Mouse (Mus musculus) left cerebral cortex, postnatal 36 days (tissue): Measurements from ENCODE around the gene Gm13212. TPM values are rescaled to one million over a fixed set of nuclear protein-coding genes. Genes with fewer than 3 reads are reported as not detected.
"Not testable (repeated sequence)": the region's sequence is repeated elsewhere in the genome, so short reads cannot be mapped to it uniquely, and the experiment has no call there.

Experiments used
- DNase-seq, 2 experiments: peaks; one replicate each; pipeline ENCODE4 v3.0.0; 2021 to 2022; ENCODE audit warnings: low spot score in 2 of 2, mixed read lengths in 1 of 2
- intact Hi-C: fragments of 180-260 bp; cut with DNase I; formaldehyde crosslinking; loops from one replicate; pipeline ENCODE4 v1.15.1; 2025
- total RNA-seq, 2 experiments: library from RNA; stranded (reverse); gene quantifications; 2 replicates each; pipeline ENCODE4 v1.2.3; 2021

Gene Gm13212
- total RNA-seq = under 1 TPM; 0.22 to 0.23 TPM

DNA sequence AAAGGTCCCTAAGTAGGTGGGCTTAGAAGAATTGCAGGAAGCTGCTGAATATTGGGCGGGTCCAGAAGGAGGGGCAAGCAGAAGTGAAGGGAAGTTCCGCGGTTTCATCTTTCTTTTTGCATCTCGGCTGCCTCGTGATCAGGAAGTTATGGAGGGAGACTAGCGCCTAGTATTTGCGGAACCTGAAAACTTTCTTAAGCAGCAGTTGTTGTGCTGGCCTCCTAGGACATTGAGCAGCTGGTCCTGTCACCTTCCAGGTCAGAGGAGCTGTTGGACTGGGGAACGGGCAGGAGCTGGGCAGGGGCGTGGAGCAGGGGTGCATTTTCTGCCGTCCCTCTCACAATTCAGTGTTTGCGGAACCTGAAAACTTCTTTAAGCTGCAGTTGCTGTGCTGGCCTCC is at the start of gene Gm13212:
Gene Gm13212, plus strand, starts transcription at position 89 of the 400 bp plus-strand sequence.
- DNase-seq, intact Hi-C loops: not testable (repeated sequence)

- DNase-seq, intact Hi-C loops: not testable (repeated sequence)
Observed at GRCm38 (mm10) chr4:145543861-145544260, 41.1 kb upstream of the Gm13212 start.

- intact Hi-C loops, DNase-seq: not testable (repeated sequence)
Observed at GRCm38 (mm10) chr4:145545106-145545505, 39.9 kb upstream of the Gm13212 start.

DNA sequence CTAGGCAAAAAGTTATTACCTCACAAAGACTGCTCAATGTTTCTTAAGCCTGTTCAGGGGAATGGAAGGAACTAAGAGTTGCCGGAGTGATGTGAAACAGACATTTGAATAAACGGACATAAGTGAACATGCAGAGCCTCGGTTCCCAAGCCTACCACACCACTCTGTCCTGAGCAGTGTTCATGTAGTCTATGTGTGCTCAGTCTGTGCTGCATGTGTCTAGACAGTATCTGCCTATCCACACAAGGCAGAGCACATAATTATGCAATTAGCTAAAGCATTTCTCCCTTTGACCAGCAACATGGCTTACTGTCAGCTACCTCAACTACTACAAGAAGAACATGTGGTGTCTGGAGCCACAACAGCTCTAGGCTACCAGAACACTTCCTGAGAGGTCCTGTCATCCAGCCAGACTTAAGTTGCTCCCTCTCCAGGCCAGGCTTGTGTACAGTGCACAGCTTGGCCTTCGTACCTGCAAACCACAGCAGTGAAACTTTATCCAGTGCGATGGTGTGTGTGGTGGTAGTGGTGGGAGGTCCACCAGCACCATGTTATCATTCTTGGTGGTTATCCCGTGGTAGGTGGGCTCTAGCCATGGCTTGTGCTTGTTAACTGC is 39.1 kb upstream of the Gm13212 start:
- DNase-seq, intact Hi-C loops: not testable (repeated sequence)

DNA sequence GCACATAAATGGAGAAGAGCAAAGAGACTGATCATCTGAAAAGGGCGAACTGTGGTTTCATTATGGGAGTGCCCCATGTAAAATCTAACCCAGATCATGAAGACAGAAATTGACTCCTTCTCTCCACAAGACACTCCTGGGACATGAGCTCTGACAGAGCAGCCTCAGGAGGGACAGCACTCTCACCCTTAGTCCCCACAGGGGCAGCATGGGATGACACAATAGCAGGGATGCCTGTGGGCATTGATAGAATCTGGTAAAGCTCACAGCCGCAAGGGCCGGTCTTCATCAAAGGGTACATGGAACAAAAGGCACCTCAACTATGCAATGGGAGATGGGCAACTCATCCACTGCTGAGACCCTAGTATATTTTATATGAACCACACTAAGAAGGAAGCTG is 38.5 kb upstream of the Gm13212 start:
- DNase-seq, intact Hi-C loops: not testable (repeated sequence)

DNA sequence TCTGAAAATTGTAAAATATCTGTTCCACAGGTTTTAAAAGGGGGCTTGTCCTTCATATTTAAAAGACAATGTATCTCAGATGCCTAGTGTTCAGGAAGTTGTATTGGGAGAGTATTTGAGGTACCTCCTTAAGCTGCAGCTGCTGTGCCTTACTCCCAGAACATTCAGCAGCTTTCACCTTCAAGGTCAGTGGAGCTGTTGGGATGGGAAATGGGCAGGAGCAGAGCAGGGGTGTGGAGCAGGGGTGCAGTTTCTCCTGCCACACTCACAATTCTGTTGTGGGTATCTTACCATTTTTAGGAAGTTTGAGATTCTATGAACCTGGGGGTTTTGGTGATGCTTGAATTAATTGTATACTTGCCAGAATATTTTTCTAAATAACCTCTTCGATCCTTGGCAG is 28.3 kb upstream of the Gm13212 start:
- intact Hi-C loops = loop anchor here (5.0 kb wide), 1 partner anchor 119 kb away; no protein-coding TSS in a partner anchor
- DNase-seq = no peak

DNA sequence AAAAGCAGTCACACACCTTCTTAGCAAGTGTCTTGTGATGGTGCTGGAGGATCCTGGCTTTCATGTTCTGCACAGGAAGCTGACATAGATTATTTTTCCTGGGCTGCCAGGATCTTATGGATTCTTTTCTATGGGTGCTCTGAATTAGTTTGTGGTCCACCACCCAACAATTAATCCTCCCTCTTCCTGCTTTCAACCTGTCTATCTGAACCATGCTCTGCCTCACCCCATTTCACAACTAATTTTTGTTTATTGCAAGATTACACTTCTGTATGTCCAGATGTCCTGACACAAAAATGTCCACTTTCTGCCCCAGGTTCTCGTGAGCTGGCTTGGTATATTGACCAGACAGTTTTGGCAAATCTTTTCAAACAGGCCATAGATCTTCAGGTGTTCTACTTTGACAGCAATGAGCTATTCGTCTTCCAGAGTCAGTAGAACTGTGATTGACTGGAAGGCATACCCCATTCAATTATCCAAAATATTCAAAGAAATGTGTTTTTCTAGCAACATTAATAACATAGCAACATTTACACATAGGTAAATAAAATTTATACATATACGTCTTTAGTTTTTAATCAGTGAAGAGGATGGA is 25.4 kb upstream of the Gm13212 start:
- no peak for DNase-seq
- intact Hi-C loops = loop anchor here (1.0 to 5.0 kb wide), 2 partner anchors 122 to 1960 kb away; no protein-coding TSS in a partner anchor

- DNase-seq = no peak
- intact Hi-C loops = no loop called here
Observed at GRCm38 (mm10) chr4:145564111-145564821, 20.7 kb upstream of the Gm13212 start.

GRCm38 (mm10) chr4:145570461-145570860 is 14.5 kb upstream of the Gm13212 start:
- intact Hi-C loops, DNase-seq: not testable (repeated sequence)

DNA sequence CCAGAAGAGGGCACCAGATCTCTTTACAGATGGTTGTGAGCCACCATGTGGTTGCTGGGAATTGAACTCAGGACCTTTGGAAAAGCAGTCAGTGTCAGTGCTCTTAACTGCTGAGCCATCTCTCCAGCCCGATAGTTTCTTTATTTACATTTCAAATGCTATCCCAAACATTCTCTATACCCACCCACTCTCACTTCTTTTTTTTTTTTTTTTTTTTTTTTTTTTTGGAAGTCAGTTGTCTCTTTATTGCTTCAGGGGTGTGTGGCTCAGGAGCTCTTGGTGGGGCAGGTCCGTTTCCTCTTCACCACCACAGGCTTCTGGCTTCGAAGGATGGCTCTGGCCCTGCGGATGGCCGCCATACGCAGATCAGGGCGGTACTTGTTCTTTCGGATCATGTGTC is 8.3 kb upstream of the Gm13212 start:
- intact Hi-C loops, DNase-seq: not testable (repeated sequence)

DNA sequence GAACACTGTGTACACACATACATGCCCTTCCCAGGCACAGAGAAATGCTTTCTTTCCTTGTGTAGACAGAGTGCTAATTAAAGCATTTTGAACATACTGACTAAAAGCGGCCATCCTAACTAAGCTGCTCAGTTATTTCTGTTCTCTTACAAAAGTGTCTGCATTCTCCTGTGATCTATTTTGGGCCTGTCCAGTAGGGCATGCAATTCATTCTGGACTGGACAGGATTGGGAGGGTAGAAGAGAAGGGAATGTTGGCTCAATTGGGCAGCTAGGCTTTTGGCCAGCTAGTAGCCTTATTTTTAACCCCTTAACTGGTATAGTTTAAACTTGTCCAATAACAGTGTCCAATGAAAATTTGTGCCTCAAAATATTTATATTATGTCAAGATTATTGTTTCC is 4.6 kb upstream of the Gm13212 start:
- intact Hi-C loops, DNase-seq: not testable (repeated sequence)

DNA sequence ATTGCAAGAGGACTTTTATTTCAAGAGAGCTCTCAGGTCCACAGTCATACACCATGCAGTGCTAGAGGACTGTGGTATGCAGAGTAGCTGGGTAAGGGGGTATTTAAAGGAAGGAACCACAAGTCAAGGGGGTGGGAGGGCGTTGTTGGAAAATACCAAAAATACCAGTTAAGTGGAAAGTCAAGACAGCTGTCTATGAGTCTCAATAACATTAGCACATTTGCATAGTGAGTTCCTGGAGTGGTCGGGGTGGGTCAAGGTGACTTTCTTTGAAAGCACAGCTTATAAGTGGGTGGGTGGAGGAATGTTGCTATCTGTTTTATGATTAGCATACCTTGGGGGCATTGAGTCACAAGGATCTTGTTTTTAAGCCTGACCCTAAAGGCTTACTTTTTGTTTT is 1.1 kb downstream of the Gm13212 start:
- intact Hi-C loops, DNase-seq: not testable (repeated sequence)

DNA sequence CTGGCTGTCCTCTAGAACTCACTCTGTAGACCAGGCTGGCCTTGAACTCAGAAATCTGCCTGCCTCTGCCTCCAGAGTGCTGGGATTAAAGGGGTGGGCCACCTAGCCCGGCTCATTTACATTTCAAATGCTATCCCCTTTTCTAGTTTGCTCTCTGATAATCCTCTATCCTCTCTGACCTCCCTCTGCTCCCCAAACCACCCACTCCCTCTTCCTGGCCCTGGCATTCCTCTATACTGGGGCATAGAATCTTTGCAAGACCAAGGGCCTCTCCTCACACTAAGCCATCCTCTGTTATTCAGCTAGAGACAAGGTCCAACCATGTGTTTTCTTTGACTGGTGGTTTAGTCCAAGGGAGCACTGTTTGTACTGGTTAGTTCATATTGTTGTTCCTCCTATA is 9.2 kb downstream of the Gm13212 start:
- DNase-seq, intact Hi-C loops: not testable (repeated sequence)

DNA sequence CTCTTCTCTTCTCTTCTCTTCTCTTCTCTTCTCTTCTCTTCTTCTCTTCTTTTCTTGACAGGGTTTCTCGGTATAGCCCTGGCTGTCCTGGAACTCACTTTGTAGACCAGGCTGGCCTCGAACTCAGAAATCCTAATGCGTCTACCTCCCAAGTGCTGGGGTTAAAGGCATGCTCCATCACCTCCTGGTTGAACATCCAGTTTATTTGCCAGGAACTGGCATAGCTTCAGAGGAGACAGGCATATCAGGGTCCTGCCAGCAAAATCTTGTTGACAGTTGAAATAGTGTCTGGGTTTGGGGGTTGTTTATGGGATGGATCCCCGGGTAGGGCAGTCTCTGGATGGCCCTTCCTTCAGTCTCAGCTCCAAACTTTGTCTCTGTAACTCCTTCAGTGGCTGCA is 9.8 kb downstream of the Gm13212 start:
- intact Hi-C loops = not testable (repeated sequence)

DNA sequence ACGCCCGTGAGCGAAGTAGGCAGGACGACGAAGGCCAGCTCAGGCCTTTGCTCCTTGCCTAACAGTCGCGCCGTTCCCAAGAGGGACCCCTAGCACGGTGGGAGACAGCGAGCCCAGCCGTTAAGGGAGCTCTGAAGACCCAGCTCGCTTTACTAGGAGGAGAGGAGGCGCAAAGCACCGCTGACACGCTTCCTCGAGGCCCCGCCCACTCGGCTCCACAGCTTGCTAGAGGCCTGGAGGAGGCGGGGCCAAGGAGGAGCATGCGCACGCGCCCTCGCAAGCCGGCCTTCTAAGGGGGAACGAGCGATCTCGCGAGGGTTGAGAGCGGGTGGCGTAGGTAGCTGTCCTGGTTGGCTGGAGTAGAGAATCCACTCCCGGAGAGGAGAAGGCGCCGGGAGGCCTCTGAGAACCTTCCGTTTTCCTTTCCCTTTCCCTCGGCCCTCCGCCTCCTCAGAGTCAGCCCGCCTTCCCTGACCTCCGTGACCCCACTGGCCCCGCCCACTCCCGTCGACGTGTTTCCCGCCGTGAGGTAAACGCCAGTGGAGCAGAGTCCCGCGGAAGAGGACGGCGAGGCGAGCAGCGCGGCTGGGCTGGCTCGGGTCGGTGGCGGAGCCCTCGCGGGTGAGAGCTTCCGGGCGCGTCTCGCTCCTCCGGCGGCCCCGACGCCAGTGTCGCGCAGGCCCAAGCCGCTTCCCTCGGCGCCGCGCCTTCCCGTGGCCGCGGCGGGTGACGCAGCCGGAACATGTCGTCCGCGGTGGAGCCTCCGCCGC is 55.6 kb downstream of the Gm13212 start:
- intact Hi-C loops, DNase-seq: not testable (repeated sequence)

More for the DNA sequence above, 9.8 kb downstream of the Gm13212 start:
- DNase-seq = not testable (repeated sequence)

- DNase-seq, intact Hi-C loops: not testable (repeated sequence)
Observed at GRCm38 (mm10) chr4:145670385-145670784, 85.4 kb downstream of the Gm13212 start, which contains the start of gene Zfp980. Zfp980 (plus strand) TSS chr4:145670685.

- intact Hi-C loops, DNase-seq: not testable (repeated sequence)
Observed at GRCm38 (mm10) chr4:145674286-145674780, 89.4 kb downstream of the Gm13212 start.
